Mouse (Mus musculus) CD4-positive, CD25-positive, alpha-beta regulatory T cell (primary cell): ENCODE data around the gene Dynlt1a. TPM values are rescaled to one million over a fixed set of nuclear protein-coding genes. Genes with fewer than 3 reads are reported as not detected.

Source experiments
- polyA plus RNA-seq: library from polyadenylated mRNA; unstranded; fragments of 100-300 nt; shearing (Covaris generic); gene quantifications from one replicate; pipeline ENCODE4 v1.2.1, GENCODE M21; 2017

Gene Dynlt1a
- polyA plus RNA-seq = 11.3 TPM

GRCm38 (mm10) chr17:6317339-6317985 is at the start of gene Dynlt1a:
Gene Dynlt1a, minus strand, starts transcription at chr17:6317500.

DNA sequence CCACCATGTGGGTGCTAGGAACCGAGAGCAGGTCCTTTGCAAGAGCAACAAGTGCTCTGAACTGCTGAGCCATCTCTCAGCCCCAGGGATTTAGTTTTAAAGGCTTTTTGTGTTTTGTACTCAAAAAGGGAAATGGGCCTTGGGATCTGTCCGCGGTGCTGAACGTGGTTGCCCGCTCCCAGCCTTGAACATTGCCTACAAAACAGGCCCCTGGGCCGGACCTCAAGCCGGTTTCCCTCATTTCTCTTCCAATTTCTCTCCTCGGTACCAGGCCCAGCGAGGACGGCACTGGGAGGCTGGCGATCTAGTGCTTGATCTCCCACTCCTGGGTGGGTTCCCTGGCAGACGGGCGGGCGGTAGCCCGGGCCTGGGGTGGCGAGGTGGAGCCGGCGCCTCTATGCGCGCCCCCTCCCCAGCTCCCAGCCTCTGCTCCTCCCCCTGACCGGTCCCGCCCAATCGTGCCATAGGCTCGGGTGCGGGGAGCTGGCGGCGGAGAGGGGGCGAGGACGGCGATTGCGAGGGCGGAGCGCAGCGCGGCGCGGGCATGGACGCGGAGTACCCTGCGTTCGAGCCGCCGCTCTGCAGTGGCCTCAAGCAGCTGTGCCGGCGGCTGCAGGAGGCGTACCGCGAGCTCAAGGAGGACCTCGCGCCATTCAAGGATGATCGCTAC is 60.8 kb downstream of the Dynlt1a start, which contains the start of gene Tmem181a:
Gene Tmem181a (plus strand): TSS at position 461 of the 670 bp plus-strand sequence.

Other genes with a start within 250 kb of the Dynlt1a start
- gene Serac1, start 237.8 kb downstream of the Dynlt1a start, polyA plus RNA-seq = 2.7 TPM
- 91.5 TPM for gene Gtf2h5, start 237.7 kb downstream of the Dynlt1a start, polyA plus RNA-seq
- gene Tulp4, start 211.1 kb downstream of the Dynlt1a start, polyA plus RNA-seq = 78.9 TPM
- 19.0 TPM for gene Tmem181a, start 60.6 kb downstream of the Dynlt1a start, polyA plus RNA-seq
- gene Dynlt1b, start 112.6 kb upstream of the Dynlt1a start, polyA plus RNA-seq = 165 TPM